ENCODE assay signal across 8 mouse cellular contexts in the genomic region with DNA sequence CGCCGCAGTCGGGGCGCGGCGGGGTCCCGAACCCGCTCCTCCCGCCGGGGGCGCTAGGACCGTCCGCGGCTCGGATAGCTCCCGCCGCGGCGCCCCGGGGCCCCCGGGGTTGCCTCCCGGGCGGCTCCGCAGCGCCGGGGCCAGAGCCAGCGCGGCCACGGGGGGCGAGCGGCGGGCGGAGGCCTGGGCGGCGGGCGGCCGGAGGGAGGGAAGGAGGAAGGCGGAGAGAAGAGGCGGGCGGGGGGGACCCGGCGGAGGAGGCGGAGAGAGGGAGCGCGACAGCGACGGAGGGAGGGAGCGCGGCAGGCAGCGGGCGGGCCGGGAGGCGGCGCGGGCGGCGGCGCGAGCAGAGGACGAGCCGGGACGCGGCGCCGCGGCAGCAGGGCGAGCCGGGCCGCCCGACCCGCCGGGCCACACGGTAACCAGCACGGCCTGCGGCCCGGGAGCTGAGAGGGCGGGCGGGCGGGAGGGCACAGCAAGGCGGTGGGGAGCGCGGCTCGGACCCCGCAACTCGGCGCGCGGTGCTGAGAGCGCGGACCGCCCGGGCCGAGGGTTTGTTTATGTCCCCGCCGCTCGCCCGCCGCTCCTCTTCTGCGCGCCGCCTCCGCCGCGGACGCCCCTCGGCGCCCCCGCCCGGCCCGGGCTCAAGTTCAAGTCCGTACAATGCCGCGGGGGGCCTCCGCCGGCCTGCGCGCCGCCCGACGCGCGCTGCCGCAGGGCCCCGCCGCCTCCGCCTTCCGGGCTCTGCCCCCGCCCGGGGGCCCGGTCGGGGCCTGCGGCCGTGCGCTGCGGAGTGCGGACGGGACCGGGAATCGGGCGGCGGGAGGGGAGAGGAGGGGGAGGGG. TPM values are rescaled to one million over a fixed set of nuclear protein-coding genes. Genes with fewer than 3 reads are reported as not detected.
A peak's percentile ranks its signal among the peaks of the same experiment; 100 is the strongest.
DNase-seq lines count a peak whose midpoint lies in the region; ATAC-seq and TF ChIP-seq lines count a peak whose summit lies in the region.

No protein-coding gene starts in this region.

- peak; percentile 30; the same call in 1 of the 2 replicates for TF ChIP-seq POLR2A in embryonic fibroblast, embryonic 13.5 days (IDR thresholded peaks at IDR 0.05; ENCODE audit: low read depth, low read length)

- H3K36me3 ChIP-seq in E14TG2a.4 (ENCODE audit: insufficient read depth, low read length) = no peaks in the 10 kb centered on the region

- H3K4me1 ChIP-seq in E14TG2a.4 (replicated peaks; ENCODE audit: low read depth, low read length) = peaks cover 41% of the 10 kb centered on the region
- H3K4me1 ChIP-seq in embryonic fibroblast, embryonic 13.5 days (ENCODE audit: control insufficient read depth, insufficient read depth, low read length) = no peaks in the 10 kb centered on the region

- TF ChIP-seq CTCF in E14TG2a.4 (conservative IDR thresholded peaks at IDR 0.05; ENCODE audit: low read length) = no peak
- no peak for TF ChIP-seq CTCF in embryonic fibroblast, embryonic 13.5 days (IDR thresholded peaks at IDR 0.05; ENCODE audit: borderline replicate concordance, insufficient read depth, low read length)

- H3K4me3 ChIP-seq in E14TG2a.4 (replicated peaks; ENCODE audit: low read length) = peak overlapping the region; percentile 82
- peak overlapping the region; percentile 64 for H3K4me3 ChIP-seq in embryonic fibroblast, embryonic 13.5 days (ENCODE audit: insufficient read depth, low read length)

- DNase-seq in adrenal gland, postnatal 4 days (ENCODE audit: low spot score in 2 of 2) = peak; percentile 52 to 53
- DNase-seq in heart, postnatal 10 days = peak; percentile 71 to 82
- peak; percentile 85 to 90 for DNase-seq in kidney, postnatal 36 days
- DNase-seq in lung, postnatal 14 days = peak; percentile 76
- peak; percentile 85 to 88 for DNase-seq in right cerebral cortex, postnatal 10 days (ENCODE audit: low spot score in 2 of 2)

- intact Hi-C loops in heart, postnatal 10 days (cut with DNase I) = loop anchor here (5.0 kb wide), 1 partner anchor 65 kb away; no protein-coding TSS in a partner anchor

- H3K27ac ChIP-seq in embryonic fibroblast, embryonic 13.5 days (ENCODE audit: insufficient read depth, low read length) = no peak overlapping the region

- H3K27me3 ChIP-seq in E14TG2a.4 (ENCODE audit: insufficient read depth, low read length) = peaks cover 64% of the 10 kb centered on the region

- ATAC-seq in erythroid progenitor cell, adult 5-6 weeks (replicated peaks; ENCODE audit: low FRiP score, poor library complexity, severe bottlenecking) = no peak

- peaks cover 6% of the 10 kb centered on the region; the same call in 1 of the 2 replicates for H3K9me3 ChIP-seq in E14TG2a.4 (ENCODE audit: low read length)

RNA-seq across cellular contexts. Expression of a gene that starts 1.1 kb away (rescaled TPM):
- 100 to 1,000 TPM; 124 to 136 TPM for total RNA-seq in adrenal gland, postnatal 4 days (2021)
- 21.6 and 27.0 TPM in 2 replicates for polyA plus RNA-seq in embryonic fibroblast, embryonic 13.5 days (2011; ENCODE audit: insufficient read length, low read depth, missing spikeins)
- total RNA-seq in heart, postnatal 10 days (2021) = 100 to 1,000 TPM; 105 to 121 TPM
- 1.3 and 4.0 TPM in 2 replicates for total RNA-seq in erythroid progenitor cell, adult 5-6 weeks (2015; ENCODE audit: low replicate concordance)
- 0.83 and 3.7 TPM in 2 replicates for total RNA-seq in erythroid progenitor cell, adult 5-6 weeks (2017; ENCODE audit: low replicate concordance)

Comparison
In these comparisons a context has a peak if more than half of its experiments do, and no peak if none do; other contexts are left out.
1. RNA of a gene that starts 1.1 kb away (total RNA-seq): 124 to 136 TPM in adrenal gland, postnatal 4 days and 105 to 121 TPM in heart, postnatal 10 days; 0.83 to 4.0 TPM in erythroid progenitor cell, adult 5-6 weeks; every median in the first group is over 10 times any median in the second.
2. Peak in every context shown above with its lines, with median percentiles within 50 percentile points of each other: DNase-seq.